Mouse (Mus musculus) cerebellum, adult 9-11 months (tissue): ENCODE measurements around the gene Gm20894.
"Not testable (repeated sequence)": the region's sequence is repeated elsewhere in the genome, so short reads cannot be mapped to it uniquely, and the experiment has no call there.

Source experiments
- DNase-seq: peaks from one replicate; pipeline ENCODE4 v3.0.0; 2022

The Gm20894 gene

DNA sequence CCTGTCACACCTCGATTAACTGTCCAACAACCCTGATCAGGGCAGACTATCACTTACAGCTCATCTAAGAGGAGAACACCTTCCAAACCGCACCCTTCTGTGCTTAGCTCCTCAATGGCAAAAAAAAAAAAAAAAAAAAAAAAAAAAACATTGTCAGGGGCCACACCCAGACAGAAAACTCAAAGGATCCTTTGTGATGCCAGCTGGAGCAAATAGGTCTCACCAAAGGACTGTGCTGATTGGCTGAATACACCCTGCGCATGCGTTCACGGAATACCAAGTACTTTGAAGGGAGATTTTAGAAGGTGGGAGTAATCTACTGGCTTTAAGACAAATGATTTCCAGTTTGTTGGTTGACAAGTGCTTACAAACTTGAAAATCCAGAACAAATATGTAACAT lies at the start of gene Gm20894:
Gene Gm20894, minus strand, starts transcription at position 101 of the 400 bp plus-strand sequence.
- DNase-seq: not testable (repeated sequence)
